Mouse (Mus musculus) bone marrow macrophage, adult 2 months (primary cell): Measurements from ENCODE around the gene Gc.

Experiments used
- CTCF ChIP-seq: IDR thresholded peaks from 2 replicates; pipeline ENCODE4 v1.5.1; 2012; ENCODE audit warnings: low read depth, mild to moderate bottlenecking, low read length, moderate library complexity
- POLR2A ChIP-seq: IDR thresholded peaks from 2 replicates; pipeline ENCODE4 v1.6.1; 2012; ENCODE audit warnings: mild to moderate bottlenecking, low read depth, low read length, borderline replicate concordance

- TF ChIP-seq POLR2A (no peak), CTCF (no peak)
These were observed 9.3 kb upstream of the Gc start for GRCm38 (mm10) chr5:89467045-89467444.
